Mouse (Mus musculus): ENCODE measurements around the gene Mon2. TPM values are rescaled to one million over a fixed set of nuclear protein-coding genes. Genes with fewer than 3 reads are reported as not detected.

Gene Mon2
- total RNA-seq (2021): 100 to 1,000 TPM in 1 of 2 experiments, 10 to 100 TPM in 1; 90.3 to 101 TPM

- peak; percentile 91 to 92 for DNase-seq (ENCODE audit: extremely low spot score in 1 of 2, low spot score in 1 of 2)
Observed at GRCm38 (mm10) chr10:123076245-123077023, at the start of gene Mon2. Gene Mon2 (minus strand): TSS chr10:123076505.

- no peak for DNase-seq (ENCODE audit: extremely low spot score in 1 of 2, low spot score in 1 of 2)
Observed at GRCm38 (mm10) chr10:123120666-123121392, 44.5 kb upstream of the Mon2 start.

DNA sequence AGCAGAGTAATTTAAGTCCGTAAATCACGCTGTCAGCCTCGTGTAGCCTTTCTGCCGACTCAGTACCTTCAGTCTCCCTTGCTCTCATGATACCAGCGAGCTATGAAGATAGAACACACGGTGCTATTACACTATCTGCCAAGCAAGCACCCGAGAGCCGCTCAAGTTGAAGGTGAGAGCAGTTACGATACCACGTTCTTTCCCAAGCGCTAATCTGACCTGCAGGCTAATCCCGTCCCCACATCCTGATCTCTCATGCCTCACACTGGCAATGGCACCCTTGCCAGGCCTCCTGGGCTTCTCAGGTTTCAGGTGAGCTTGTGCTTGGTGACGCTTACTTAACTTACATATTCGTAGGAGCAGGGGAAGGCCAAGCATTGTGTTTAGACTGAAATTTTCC, 40.6 kb upstream of the Mon2 start:
- no peak for DNase-seq (ENCODE audit: extremely low spot score in 1 of 2, low spot score in 1 of 2)

GRCm38 (mm10) chr10:123113466-123113865, 37.2 kb upstream of the Mon2 start:
- no peak for DNase-seq (ENCODE audit: extremely low spot score in 1 of 2, low spot score in 1 of 2)

GRCm38 (mm10) chr10:123112787-123113168, 36.5 kb upstream of the Mon2 start:
- DNase-seq (ENCODE audit: extremely low spot score in 1 of 2, low spot score in 1 of 2): no peak

DNA sequence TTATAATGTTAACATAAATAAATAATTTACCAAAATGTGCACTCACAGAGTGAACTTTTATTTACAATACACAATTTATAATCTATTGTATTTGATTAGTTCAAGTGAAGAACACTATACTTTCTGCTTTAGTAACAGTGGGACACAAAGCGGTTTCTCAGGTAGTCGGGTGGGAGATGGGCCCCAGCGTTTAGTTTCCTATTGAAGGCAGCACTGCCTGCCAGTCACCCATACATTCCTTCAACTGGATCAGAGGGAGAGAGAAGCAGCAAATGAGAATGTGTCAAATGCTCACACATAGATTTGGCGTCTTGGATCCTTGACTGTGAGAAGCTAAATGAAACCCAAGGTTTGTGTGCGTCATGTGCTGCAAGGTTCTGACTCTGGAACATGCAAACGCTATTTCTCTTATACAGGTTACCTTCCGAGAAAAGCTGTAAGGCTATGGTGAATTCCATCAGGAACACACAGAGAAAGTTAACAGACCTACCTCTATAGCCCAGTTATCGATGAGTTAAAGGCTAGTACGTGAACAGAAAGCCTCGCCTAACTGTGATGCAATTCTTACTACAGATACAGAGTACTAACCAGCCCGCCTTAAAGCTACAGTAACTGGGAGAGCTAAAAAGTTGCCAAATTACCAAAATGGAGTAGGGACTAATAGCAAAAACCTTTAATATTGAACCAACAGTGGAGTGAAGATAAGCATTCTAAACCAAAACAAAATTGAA, 35.9 kb upstream of the Mon2 start:
- DNase-seq (ENCODE audit: extremely low spot score in 1 of 2, low spot score in 1 of 2): no peak

- DNase-seq (ENCODE audit: extremely low spot score in 1 of 2, low spot score in 1 of 2): no peak
Observed at GRCm38 (mm10) chr10:123110548-123110947, 34.2 kb upstream of the Mon2 start.

DNA sequence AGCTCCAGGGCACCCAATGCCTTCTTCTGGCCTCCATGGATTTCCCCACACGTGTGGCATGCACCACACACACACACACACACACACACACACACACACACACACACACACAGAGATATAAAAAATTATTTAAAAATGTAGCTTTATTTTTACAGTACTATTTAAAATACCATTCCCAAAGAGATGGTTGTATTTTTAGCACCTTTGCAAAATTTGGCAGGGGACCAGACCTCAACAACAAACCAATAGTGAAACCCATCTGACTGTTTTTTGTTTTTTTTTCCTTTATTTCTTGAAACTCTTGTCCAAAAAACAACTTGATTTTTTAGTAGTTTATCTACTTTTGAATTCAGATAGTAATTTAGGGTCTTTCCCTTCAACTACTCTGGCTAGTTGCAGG, 32.2 kb upstream of the Mon2 start:
- DNase-seq (ENCODE audit: extremely low spot score in 1 of 2, low spot score in 1 of 2): no peak

GRCm38 (mm10) chr10:123108121-123108520, 31.8 kb upstream of the Mon2 start:
- DNase-seq (ENCODE audit: extremely low spot score in 1 of 2, low spot score in 1 of 2): no peak

GRCm38 (mm10) chr10:123101303-123101702, 25.0 kb upstream of the Mon2 start:
- no peak for DNase-seq (ENCODE audit: extremely low spot score in 1 of 2, low spot score in 1 of 2)

DNA sequence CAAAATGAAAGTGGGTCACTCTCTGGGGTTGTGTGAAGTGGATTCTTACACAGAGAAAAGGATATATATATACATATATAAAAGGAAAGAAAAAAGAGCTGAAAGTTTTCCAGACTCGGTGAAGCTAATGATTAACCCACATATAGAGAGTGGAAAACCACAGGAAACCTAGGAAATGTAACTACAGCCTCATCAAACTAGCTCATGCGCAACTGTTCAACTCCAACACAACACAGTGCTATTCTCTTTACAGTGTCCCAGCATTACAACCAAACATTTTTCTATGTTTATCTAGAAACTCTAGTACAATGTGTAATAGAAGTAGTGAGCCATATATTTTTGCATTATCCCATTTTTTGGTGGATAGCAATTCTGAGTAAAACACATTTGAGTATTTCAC, 24.3 kb upstream of the Mon2 start:
- DNase-seq (ENCODE audit: extremely low spot score in 1 of 2, low spot score in 1 of 2): no peak

GRCm38 (mm10) chr10:123094504-123094903, 18.2 kb upstream of the Mon2 start:
- DNase-seq (ENCODE audit: extremely low spot score in 1 of 2, low spot score in 1 of 2): no peak

DNA sequence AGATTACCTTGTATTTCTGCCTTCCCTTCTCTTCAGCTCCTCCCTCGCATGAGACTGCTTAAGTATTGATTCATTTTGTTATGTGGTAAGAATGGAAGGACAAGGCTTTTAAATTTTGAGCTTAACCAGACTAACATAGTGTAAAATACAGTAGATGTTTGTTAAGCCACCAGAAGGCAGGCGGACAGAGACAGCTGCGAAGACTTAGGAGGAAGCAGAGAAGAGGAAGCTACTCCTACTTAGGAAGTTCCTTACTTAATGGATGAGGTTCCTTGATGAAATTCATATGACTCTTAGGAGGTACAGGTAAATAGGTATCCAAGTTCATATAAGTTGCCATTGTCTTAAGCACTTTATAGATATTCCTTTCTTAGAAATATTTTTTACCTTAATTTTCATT, 16.3 kb upstream of the Mon2 start:
- no peak for DNase-seq (ENCODE audit: extremely low spot score in 1 of 2, low spot score in 1 of 2)

- peak in 1 of 2 experiments; percentile 65 for DNase-seq (ENCODE audit: extremely low spot score in 1 of 2, low spot score in 1 of 2)
Observed at GRCm38 (mm10) chr10:123091737-123092136, 15.4 kb upstream of the Mon2 start.

- DNase-seq (ENCODE audit: extremely low spot score in 1 of 2, low spot score in 1 of 2): no peak
Observed at GRCm38 (mm10) chr10:123089425-123089930, 13.2 kb upstream of the Mon2 start.

GRCm38 (mm10) chr10:123086847-123087246, 10.5 kb upstream of the Mon2 start:
- DNase-seq (ENCODE audit: extremely low spot score in 1 of 2, low spot score in 1 of 2): no peak

- no peak for DNase-seq (ENCODE audit: extremely low spot score in 1 of 2, low spot score in 1 of 2)
Observed at GRCm38 (mm10) chr10:123084900-123085641, 8.8 kb upstream of the Mon2 start.

GRCm38 (mm10) chr10:123084307-123084706, 8.0 kb upstream of the Mon2 start:
- DNase-seq (ENCODE audit: extremely low spot score in 1 of 2, low spot score in 1 of 2): no peak

DNA sequence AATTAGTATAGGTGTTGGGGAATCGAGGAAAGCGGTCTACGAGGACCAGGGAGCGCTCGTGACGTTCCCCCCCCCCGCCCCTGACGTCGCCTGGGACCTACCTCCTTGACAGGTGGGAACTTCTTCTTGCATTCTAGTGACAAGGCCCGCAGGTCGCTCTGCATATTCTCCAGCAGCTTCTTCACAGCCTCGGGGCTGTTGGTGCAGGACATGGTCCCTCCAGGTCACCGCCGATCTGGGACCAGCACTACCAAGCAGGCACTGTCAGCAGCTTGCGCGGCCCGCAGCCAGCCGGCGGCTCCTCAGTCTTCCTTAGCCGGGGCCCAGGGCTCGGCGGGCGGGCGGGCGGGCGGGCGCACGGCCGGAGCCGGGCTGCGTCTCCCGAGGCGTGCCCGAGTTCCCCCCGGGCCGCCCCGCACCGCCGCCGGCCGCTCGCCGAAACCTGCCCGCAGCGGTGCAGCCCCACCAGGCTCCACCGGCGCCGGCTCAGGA, 508 bp downstream of the Mon2 start:
- DNase-seq (ENCODE audit: extremely low spot score in 1 of 2, low spot score in 1 of 2): no peak

DNA sequence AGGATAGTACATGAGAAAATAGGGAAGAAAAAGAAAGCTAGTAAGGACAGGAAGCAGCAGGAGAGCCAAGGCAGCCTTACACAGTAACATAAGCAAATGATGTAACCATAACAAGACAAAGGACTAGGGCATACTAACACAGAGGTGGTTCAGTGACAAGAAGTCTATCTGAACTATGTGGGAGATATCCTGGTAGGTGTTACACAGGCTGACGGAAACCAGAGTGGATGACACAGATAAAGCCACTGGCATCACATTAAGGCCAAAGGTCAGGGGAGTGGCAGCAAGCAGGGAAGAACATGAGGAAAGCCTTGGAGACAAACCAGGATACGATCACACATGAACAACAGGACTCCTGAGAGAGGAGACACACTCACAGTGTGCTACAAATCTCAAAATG, 4.3 kb downstream of the Mon2 start:
- no peak for DNase-seq (ENCODE audit: extremely low spot score in 1 of 2, low spot score in 1 of 2)
